Mouse (Mus musculus) fibroblast of lung, adult 2 months (primary cell): ENCODE measurements around the gene Tmem95.
"Not testable (repeated sequence)": the region's sequence is repeated elsewhere in the genome, so short reads cannot be mapped to it uniquely, and the experiment has no call there.

ENCODE experiments used
- DNase-seq: peaks from one replicate; pipeline ENCODE4 v3.0.0-alpha.2; 2011; ENCODE audit warnings: low read depth

Gene Tmem95

DNA sequence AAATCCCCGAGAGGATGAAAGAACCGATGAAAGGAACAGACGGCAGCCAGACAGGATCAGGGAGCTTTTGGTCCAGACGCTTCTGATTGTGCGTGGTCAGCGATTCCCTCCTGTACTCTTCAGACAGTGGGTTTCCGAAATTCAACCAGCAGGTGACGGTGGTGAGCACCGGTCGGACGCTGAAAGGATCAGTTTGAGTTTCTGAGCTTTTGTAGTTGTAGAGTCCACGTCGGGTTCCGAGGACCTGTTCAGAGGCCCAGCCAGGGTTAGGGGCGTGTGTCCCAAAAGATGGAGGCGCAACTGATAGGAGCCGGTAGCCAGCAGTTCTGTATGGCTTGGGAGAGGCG lies 2.7 kb upstream of the Tmem95 start:
- peak; percentile 77 for DNase-seq

DNA sequence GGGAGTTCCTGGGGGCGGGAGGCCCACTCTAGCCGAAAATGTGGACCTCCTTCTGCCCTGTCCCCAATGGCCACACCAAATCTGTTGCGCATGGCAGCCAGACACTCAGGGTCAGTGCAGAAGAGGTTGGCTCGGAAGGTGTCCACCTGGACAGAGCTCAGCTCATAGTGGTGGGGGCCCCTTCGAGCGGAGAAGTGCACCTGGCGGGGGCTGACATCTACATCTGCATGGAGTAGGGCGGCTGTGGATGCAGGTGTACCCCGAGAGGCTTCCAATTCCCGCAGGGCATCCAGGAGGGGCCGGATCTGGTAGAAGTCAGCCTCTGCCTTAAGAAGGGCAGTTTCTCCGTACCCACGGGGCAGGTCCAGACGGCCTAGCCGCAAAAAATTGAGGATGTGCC lies 1.9 kb upstream of the Tmem95 start:
- no peak for DNase-seq

DNA sequence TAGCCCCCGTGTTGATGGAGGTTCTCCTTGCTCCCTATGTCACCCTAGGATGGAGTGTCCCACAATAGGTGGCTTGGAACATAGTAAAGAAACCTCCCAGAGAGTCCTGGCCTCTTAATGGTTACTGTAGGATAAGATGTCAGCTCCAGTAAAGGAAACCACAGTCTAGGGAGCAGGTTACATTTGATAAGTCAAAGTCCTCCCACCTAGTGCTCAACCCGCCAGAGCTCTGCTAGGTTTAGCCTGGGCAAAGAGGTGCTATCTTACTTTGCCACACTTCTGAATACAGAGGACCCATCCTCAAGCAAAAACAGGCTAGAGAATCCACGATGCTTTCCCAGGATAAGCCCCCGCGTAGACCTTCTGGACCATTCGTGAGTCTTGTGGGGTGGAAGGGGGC lies 1.1 kb upstream of the Tmem95 start:
- no peak for DNase-seq

- no peak for DNase-seq
Observed at GRCm38 (mm10) chr11:69878399-69878798, 581 bp upstream of the Tmem95 start.

DNA sequence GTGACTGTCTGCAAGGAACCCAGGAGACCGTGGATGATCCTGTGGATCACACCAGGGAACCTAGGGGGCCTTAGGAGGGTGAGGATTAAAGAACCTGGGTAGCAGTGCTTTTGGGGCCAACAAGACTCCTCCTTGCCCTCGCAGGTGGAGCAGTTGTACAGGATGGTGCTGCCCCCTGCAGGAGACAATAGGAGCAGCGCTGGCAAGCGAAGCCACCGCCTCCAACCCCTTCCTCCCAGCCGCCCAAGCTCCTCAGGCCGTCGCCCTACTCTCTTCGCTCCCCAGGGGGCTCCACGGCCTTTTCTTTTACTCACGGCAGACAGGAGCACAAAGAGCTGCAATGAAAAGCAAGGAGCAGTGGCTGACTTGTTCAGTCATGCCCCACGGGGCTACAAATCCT lies 951 bp downstream of the Tmem95 start:
- peak; percentile 84 for DNase-seq

GRCm38 (mm10) chr11:69876186-69876585 lies 1.6 kb downstream of the Tmem95 start:
- peak; percentile 62 for DNase-seq

- no peak for DNase-seq
Observed at GRCm38 (mm10) chr11:69872451-69872850, 5.4 kb downstream of the Tmem95 start.

DNA sequence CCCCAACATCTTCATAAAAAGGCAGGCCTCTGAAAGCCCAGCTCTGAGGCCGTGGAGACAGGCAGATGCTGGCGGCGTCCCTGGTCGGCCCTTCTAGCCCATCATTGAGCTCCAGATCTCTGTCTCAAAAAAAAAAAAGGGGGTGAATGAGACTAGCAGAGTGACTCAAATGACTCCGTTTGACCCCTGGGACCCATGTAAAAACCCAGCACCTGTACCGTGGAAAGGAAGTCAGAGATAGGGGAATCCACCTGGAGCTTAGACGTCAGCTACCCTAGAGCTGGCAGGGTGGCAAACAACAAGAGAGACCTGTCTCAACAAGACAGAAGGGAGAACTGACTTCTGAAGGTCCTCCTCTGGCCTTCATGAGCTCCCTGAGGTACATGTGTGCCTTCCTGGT lies 6.0 kb downstream of the Tmem95 start:
- DNase-seq = no peak

DNA sequence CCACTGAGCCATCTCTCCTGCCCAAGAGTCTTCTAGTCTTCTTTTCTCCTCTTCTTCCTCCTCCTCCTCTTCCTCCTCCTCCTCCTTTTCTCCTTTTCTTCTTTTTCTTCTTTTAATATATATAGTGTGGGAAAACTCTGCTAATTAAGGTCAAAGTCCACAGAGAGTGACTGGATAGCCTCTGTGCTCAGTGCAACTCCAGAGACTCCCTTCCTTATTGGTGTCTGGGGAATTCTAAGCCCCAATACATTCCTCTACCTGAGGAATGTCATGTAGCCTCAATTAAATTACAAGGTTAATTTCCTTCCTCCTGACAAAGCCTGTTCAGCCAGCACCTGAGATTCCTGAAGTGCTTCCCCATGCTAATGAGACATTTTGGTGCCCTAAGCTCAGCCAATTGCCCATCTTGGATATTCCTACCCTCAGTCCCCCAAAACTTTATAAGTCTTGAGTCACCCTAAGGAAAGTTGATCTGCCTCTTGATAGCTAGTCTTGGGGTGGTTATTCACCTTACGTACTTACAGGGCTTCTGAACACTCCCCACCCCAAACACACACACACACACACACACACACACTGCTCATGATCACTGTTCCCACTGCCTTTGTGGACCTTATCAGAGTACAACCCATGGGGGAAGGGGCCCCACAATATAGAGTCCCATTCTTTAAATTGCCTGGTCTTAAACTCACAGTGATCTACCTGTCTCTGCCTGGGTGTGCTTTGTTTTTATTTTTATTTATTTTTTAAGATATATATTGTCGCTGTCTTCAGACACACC lies 7.3 kb downstream of the Tmem95 start:
- DNase-seq = no peak

- DNase-seq = no peak
Observed at GRCm38 (mm10) chr11:69867335-69867734, 10.5 kb downstream of the Tmem95 start.

DNA sequence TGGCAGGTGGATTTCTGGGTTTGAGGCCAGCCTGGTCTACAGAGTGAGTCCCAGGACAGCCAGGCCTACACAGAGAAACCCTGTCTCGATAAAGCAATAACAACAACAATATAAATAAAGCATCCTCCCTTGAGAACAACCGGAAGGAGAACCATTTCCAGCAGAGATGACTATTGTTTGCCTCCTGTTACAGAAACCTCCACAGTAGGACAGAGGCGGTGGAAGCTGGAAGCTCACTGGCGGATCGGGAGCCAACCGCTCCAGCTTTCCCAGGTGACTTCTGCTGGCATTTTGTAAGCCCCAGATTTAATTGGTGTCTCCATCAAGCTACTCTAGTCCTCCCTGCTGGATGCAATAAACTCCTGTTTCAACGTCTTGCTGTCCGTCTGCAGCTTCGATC lies 12.3 kb downstream of the Tmem95 start:
- no peak for DNase-seq

GRCm38 (mm10) chr11:69864138-69864860 lies 13.5 kb downstream of the Tmem95 start:
- no peak for DNase-seq

DNA sequence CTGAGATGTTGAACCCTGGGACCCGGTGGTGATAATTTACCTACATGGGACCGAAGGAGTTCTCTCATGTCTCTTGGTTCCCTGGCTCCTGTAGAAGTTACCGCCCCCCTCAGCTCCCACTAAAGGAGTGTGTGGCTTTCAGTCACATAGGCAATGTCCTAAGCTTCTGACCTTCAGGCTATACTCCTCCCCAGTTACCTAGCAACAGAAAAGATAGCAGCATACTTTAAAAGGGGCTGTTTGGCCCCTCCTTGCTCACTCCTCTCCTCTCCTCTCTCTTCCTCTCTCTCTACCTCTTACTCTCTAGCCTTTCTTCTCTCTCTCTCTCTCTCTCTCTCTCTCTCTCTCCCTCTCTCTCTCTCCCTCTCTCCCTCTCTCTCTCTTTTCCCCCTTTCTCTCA lies 14.1 kb downstream of the Tmem95 start:
- DNase-seq = not testable (repeated sequence)

GRCm38 (mm10) chr11:69858113-69858998 lies 19.5 kb downstream of the Tmem95 start, which contains the start of gene Tnk1:
Gene Tnk1, minus strand, starts transcription at chr11:69858730.
- DNase-seq = no peak

DNA sequence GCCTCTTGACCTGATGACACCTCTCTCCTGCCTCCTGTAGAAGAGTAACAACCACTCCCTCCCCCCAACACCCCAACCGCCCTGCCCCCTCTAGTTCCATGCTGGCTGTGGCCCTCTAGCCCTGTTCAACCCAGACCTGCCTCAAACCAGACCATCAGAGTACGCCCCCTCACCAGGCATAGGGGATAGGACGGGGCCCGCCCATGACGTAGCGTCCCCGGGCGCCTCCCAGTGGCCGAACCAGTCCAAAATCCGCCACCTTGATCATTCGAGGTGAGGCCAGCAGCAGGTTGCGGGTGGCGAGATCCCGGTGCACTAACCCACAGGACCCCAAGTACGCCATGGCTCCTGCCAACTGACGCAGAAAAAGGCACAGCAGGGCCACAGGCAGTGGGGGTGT lies 22.5 kb downstream of the Tmem95 start:
- no peak for DNase-seq

GRCm38 (mm10) chr11:69854680-69855079 lies 23.1 kb downstream of the Tmem95 start:
- no peak for DNase-seq

- DNase-seq = no peak
Observed at GRCm38 (mm10) chr11:69853994-69854393, 23.8 kb downstream of the Tmem95 start.

DNA sequence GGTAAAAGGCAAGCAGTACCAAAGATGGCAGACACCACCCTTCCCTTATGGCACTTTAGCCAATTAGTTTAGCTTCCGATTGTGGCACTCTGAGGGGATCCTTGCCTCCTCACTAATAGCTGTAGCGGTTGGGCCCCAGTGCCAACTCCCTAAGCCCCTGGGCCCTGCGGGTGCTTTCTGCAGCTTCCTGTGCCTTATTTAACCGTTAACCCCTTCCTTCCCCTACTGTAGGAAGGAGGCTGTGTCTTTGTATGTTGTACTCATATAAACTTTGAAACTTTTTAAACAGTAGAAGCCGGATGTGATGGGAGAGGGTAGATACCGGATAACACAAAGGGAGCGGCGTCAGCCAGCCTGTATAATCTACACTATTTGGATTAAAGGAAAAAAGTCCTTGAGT lies 27.1 kb downstream of the Tmem95 start:
- no peak for DNase-seq

DNA sequence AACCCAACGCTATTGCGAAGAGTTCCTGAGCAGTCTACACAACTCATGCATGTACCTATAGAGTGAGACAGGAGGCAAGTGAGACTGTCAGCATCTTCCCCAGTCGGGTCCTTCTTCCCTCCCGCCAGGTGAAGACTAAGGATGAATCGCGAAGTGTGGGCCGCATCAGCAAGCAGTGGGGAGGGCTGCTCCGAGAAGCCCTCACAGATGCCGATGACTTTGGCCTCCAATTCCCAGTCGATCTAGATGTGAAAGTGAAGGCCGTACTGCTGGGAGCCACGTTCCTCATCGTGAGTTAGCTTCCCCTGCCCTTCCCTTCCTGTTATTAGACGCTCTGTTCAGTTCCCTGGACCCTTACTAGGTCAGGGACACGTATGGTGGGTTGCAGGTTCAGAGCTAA lies 27.9 kb downstream of the Tmem95 start:
- no peak for DNase-seq

DNA sequence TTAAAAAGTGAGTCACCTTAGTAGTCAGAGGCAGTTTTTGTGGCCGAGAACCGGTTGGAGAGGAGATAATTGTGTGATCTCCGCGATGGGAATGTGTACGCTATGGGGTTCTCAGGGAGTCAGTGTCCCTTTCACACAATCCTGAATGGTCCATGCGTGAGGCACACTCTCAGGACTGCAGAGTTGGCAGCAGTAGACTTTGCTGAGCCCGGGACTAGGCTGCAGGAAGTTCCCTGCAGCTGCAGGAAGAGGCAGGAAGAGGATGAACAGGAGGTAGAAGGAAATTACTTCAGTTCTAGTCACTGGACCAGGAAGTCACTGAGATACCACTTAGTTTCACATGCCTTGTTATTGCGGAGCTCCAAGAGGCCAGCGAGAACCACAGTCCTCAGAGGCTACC lies 28.7 kb downstream of the Tmem95 start:
- DNase-seq = no peak

DNA sequence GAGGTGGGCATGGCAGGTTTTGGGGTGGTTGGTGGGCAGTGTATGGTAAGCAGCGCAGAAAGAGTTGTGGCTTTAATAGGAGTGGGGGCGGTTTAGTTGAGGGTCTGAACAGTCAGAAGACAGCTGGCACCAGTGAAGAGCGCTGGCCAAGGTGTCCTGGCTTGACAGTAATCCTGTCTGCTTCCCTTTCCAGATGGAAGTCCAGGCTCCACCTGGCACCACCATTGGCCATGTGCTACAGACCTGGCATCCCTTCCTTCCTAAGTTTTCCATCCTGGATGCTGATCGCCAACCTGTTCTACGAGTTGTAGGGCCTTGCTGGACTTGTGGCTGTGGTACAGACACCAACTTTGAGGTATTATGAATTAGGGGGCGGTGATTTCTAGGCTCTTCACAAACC lies 29.8 kb downstream of the Tmem95 start:
- no peak for DNase-seq
